Mouse (Mus musculus): Measurements from ENCODE around the gene Bcl11a.

- TF ChIP-seq POLR2A (IDR thresholded peaks at IDR 0.05; ENCODE audit: control insufficient read depth, low read depth, low read length) (no peak), CTCF (IDR thresholded peaks at IDR 0.05; ENCODE audit: control insufficient read depth, insufficient read depth, insufficient replicate concordance, low read depth, low read length) (no peak)
Observed at GRCm38 (mm10) chr11:24171675-24172285, 93.9 kb downstream of the Bcl11a start.
